Mouse (Mus musculus) embryonic facial prominence, embryonic 11.5 days (tissue): Measurements from ENCODE around the gene AB124611. TPM values are rescaled to one million over a fixed set of nuclear protein-coding genes. Genes with fewer than 3 reads are reported as not detected.
A peak's percentile ranks its signal among the peaks of the same experiment; 100 is the strongest.

ENCODE experiments used
- ATAC-seq: fragments of 200-750 bp; cut with Nextera tagmentation; replicated peaks from 2 replicates; pipeline ENCODE4 v1.8.0; 2017; ENCODE audit warnings: low read depth; ENCODE audit not compliant: insufficient number of reproducible peaks, low FRiP score, low TSS enrichment
- DNase-seq: peaks from one replicate; pipeline ENCODE4 v3.0.0-alpha.2; 2015; ENCODE audit warnings: low spot score
- H3K27ac ChIP-seq: fragments of 300-500 bp; sonication (generic); replicated peaks from 2 replicates; pipeline ENCODE4 v1.5.1; 2014; ENCODE audit warnings: mild to moderate bottlenecking, low read depth, low read length, control low read depth
- H3K27me3 ChIP-seq: fragments of 300-500 bp; sonication (generic); 2 replicates; pipeline ENCODE4 v1.6.1; 2014; ENCODE audit warnings: mild to moderate bottlenecking, low read length, moderate library complexity, mixed read lengths; ENCODE audit not compliant: control insufficient read depth, insufficient read depth
- H3K36me3 ChIP-seq: fragments of 300-500 bp; sonication (generic); replicated peaks from 2 replicates; pipeline ENCODE4 v1.6.1; 2014; ENCODE audit warnings: low read depth, mild to moderate bottlenecking, low read length, moderate library complexity, mixed read lengths; ENCODE audit not compliant: control insufficient read depth, insufficient read depth
- H3K4me1 ChIP-seq: fragments of 300-500 bp; sonication (generic); 2 replicates; pipeline ENCODE4 v1.6.1; 2014; ENCODE audit warnings: low read length, mixed read lengths; ENCODE audit not compliant: control insufficient read depth, insufficient read depth
- H3K4me2 ChIP-seq: fragments of 300-500 bp; sonication (generic); 2 replicates; pipeline ENCODE4 v1.6.1; 2014; ENCODE audit warnings: low read depth, mild to moderate bottlenecking, control low read depth, low read length, moderate library complexity
- H3K4me3 ChIP-seq: fragments of 300-500 bp; sonication (generic); 2 replicates; pipeline ENCODE4 v1.5.1; 2014; ENCODE audit warnings: low read depth, low read length, control low read depth
- H3K9ac ChIP-seq: fragments of 300-500 bp; sonication (generic); replicated peaks from 2 replicates; pipeline ENCODE4 v1.6.1; 2014; ENCODE audit warnings: mild to moderate bottlenecking, control low read depth, low read length
- H3K9me3 ChIP-seq: fragments of 300-500 bp; sonication (generic); replicated peaks from 2 replicates; pipeline ENCODE4 v1.6.1; 2016; ENCODE audit warnings: mild to moderate bottlenecking, low read length, inconsistent platforms, mixed read lengths; ENCODE audit not compliant: control insufficient read depth
- WGBS: fragments of 180-500 bp; shearing (Covaris S2); extraction: QIAGEN DNeasy Blood & Tissue Kit; methylation state at CpG from one replicate; pipeline ENCODE4 v1.1.7; 2014; 5-methylcytosine and 5-hydroxymethylcytosine counted together
- polyA plus RNA-seq: library from polyadenylated mRNA; unstranded; fragments of >200 nt; fragmentation: Nextera tagmentation; extraction: Ambion mirVana; gene quantifications from 2 replicates; pipeline ENCODE4 v1.2.1, GENCODE M21; 2014

AB124611 gene
- polyA plus RNA-seq, 1 experiment from 2014 or later: 1.00 TPM

DNA sequence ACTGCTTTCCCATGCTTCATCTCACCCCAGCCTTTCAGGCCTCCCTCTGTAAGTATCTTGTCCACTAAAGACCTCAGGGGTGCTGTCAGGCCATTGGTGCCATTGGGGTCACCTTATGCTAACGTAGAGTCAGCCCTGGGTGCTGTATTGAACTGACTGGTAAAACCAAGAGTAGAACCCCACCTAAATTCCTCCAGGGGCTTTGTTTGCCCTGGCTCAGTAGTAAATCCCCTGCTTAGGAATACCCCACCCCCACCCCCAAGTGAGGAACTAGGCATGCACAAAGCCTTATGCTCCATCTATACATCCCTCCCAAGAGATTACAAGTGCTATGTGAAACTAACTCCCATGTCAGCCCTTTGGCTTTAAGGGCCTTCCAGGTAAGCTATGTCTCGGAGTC is 31.6 kb downstream of the AB124611 start:
- H3K27ac ChIP-seq: no peak overlapping the region
- H3K4me1 ChIP-seq: no peaks in the 10 kb centered on the region
- H3K9me3 ChIP-seq: no peaks in the 10 kb centered on the region
- H3K9ac ChIP-seq: no peak overlapping the region
- 86% methylated on average over 2 of the region's 2 CpGs for WGBS
- no peaks in the 10 kb centered on the region for H3K27me3 ChIP-seq
- ATAC-seq (no peak), DNase-seq (no peak)
- no peak overlapping the region for H3K4me3 ChIP-seq
- H3K4me2 ChIP-seq: no peak overlapping the region
- H3K36me3 ChIP-seq: no peaks in the 10 kb centered on the region

DNA sequence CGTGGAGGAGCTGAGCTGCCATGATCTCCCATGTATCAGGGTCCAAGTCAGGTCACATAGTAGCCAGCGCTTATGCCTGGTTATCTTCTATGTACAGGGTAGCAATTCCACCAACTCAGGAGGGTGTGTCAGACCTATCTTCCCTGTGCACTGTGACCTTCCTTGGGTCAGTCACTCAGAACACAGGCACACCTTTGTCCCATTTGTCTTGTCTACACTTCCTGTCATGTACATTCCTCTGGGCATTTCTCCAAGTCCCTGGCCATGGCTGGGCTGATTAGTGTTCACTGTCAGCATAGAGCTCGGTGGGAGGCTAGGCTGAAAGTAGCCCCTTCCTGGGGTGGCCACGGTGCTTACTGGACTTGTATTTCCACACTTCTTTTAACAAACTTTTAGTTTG is 32.4 kb downstream of the AB124611 start:
- Histone ChIP-seq H3K4me3 (no peak overlapping the region), H3K36me3 (no peaks in the 10 kb centered on the region), H3K4me1 (no peaks in the 10 kb centered on the region), H3K9ac (no peak overlapping the region), H3K4me2 (no peak overlapping the region), H3K27me3 (no peaks in the 10 kb centered on the region), H3K27ac (no peak overlapping the region), H3K9me3 (no peaks in the 10 kb centered on the region)
- ATAC-seq (peak; percentile 22; the same call in 1 of the 2 replicates), DNase-seq (no peak)
- WGBS: 88% methylated on average over 4 of the region's 4 CpGs

DNA sequence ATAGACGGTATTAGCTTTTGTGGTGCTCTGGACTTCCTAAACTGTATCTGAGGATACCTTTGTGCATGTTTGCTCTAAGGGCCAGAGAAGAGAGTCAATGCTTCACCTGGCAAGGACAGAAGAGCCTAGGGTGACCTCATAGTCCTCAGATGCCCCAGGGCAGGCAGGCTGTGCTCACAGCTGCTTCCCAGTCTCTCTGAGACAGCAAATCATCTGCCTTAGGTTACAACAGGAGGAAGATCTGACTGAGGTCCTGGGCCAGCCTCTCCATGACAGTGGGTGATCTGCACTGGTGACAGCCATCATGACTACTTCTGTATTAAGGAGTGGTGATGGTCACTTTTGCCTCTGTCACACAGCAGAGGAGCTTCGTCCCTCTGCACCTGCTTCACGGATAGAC is 33.2 kb downstream of the AB124611 start:
- WGBS: 96% methylated on average over 3 of the region's 3 CpGs
- Histone ChIP-seq H3K27ac (no peak overlapping the region), H3K9me3 (no peaks in the 10 kb centered on the region), H3K4me2 (no peak overlapping the region), H3K9ac (no peak overlapping the region), H3K4me1 (no peaks in the 10 kb centered on the region), H3K4me3 (no peak overlapping the region), H3K27me3 (no peaks in the 10 kb centered on the region), H3K36me3 (no peaks in the 10 kb centered on the region)
- ATAC-seq: no peak
- no peak for DNase-seq

DNA sequence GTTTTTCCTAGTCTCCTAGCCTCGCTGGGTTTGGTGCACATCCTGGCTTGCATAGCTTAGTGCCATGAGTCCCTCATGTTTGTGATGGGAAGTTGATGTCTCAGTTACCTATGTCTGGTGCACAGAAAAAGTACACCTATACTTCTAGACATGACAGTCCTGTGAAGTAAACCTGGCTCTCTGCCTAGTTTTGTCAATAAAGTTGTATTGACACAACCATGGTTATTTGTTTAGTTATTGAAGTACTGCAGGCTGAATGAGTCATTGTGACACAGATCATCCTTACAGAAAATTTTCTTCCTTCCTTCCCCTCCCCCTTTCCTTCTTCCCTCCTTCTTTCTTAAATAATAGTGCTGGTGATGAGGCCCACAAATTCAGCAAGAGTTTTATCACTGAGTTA is 38.4 kb downstream of the AB124611 start:
- H3K4me3 ChIP-seq: no peak overlapping the region
- no peaks in the 10 kb centered on the region for H3K27me3 ChIP-seq
- ATAC-seq (no peak), DNase-seq (no peak)
- no peaks in the 10 kb centered on the region for H3K4me1 ChIP-seq
- H3K36me3 ChIP-seq: no peaks in the 10 kb centered on the region
- no peak overlapping the region for H3K9ac ChIP-seq
- WGBS: 82% methylated on average over 1 of the region's 1 CpGs
- H3K27ac ChIP-seq: no peak overlapping the region
- H3K4me2 ChIP-seq: no peak overlapping the region
- no peaks in the 10 kb centered on the region for H3K9me3 ChIP-seq

DNA sequence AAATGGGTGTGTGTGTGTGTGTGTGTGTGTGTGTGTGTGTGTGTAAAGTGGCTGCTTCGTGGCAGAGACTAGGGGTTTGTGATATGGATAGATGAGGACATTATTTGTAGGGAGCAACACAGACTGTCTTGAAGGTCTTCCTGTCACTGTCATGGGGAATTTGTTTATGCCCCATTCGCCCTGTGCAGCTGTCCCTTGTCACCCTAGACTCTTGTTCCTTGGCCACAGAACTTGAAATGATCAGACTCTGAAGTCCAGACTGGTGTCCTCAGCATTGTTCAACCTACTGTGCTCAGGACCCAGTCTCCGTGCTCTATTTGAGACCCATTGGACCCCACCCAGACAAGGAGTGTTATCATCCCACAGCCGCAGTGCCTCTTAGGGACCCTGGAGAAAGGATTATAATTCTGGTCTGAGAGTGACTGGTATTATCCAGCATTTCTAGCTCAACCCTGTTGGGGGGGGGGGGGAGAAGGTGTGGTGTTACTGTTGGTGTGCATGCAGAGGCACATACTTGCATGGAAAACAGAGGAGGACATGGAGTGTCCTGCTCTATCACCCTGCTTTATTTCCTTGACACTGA is 39.1 kb downstream of the AB124611 start:
- no peaks in the 10 kb centered on the region for H3K9me3 ChIP-seq
- ATAC-seq (no peak), DNase-seq (no peak)
- H3K36me3 ChIP-seq: no peaks in the 10 kb centered on the region
- H3K27me3 ChIP-seq: no peaks in the 10 kb centered on the region
- no peak overlapping the region for H3K4me2 ChIP-seq
- 90% methylated on average over 4 of the region's 4 CpGs for WGBS
- H3K9ac ChIP-seq: no peak overlapping the region
- no peak overlapping the region for H3K4me3 ChIP-seq
- H3K27ac ChIP-seq: no peak overlapping the region
- H3K4me1 ChIP-seq: no peaks in the 10 kb centered on the region

DNA sequence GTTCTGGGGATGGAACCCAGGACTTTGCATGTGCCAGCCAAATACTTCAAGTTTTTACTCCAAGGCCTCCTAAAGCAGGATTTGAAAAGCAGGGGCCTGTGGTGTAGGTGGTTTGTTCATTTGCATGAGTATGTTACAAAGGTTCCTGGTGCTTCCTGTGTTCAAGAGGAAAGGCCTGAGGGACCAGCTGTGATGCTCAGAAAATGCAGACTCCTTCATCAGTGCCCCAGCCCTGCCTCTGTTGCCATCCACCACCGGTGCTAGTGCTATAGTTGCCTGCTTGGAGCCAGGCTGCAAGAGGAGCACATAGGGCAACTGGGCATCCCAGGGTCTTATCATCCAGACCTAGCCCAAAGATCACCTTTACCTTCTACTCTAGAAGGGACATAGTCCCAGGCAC is 40.6 kb downstream of the AB124611 start:
- H3K27me3 ChIP-seq: no peaks in the 10 kb centered on the region
- no peaks in the 10 kb centered on the region for H3K9me3 ChIP-seq
- H3K4me1 ChIP-seq: no peaks in the 10 kb centered on the region
- H3K36me3 ChIP-seq: no peaks in the 10 kb centered on the region; the same call in 1 of the 2 replicates
- WGBS: 88% methylated on average over 1 of the region's 1 CpGs
- ATAC-seq (no peak), DNase-seq (no peak)
- H3K9ac ChIP-seq: no peak overlapping the region
- H3K4me2 ChIP-seq: no peak overlapping the region
- no peak overlapping the region for H3K27ac ChIP-seq
- no peak overlapping the region for H3K4me3 ChIP-seq

DNA sequence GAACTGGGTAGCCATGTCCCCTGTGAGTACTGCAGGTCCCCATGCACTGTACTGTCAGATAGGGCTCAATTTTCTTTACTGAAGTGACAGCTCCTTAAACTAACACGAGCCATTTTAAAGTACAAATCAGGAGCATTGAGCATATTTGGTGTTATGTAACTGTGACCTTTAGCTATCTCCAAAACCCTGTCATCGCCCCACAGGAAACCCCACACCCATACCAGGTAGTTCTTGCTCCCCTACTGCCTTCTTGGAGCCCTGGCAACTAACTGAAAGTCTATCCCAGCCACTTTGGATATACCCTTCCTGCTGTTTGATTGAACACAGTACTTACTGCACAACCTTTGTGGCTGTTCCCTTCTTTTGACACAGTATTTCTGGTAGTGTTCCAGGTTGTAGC is 41.1 kb downstream of the AB124611 start:
- ATAC-seq (no peak), DNase-seq (no peak)
- Histone ChIP-seq H3K27ac (no peak overlapping the region), H3K9ac (no peak overlapping the region), H3K4me1 (no peaks in the 10 kb centered on the region), H3K9me3 (no peaks in the 10 kb centered on the region), H3K4me2 (no peak overlapping the region), H3K4me3 (no peak overlapping the region), H3K27me3 (no peaks in the 10 kb centered on the region), H3K36me3 (no peaks in the 10 kb centered on the region; the same call in 1 of the 2 replicates)
- WGBS: 91% methylated on average over 2 of the region's 2 CpGs

DNA sequence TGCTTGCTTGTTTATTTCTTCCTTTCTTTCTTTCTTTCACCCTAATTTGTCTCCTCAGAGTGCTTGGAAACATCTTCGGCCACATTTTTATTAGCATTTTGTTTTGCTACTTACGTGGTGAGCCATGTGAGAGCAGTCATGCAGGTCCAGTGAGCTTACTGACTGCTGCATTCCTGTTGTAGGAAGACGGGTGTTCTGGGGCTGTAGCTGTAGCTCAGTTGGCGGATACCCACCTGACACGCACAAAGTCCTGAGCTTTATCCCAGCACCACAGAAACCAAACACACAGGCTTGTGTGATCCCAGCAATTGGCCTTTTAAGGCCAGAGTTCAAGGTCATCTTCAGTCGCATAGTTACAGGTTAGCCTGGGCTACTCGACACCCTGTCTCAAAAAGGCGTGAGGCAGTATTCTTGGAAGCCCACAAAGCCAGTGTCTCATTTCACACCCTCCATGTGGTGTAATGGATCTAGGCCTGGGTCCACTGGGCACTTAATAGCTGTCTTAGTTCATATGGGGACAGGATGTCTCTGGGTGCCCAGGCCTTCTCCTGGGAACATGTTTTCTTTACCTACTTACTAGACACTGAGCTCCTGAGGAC is 42.8 kb downstream of the AB124611 start:
- Histone ChIP-seq H3K9ac (no peak overlapping the region), H3K9me3 (no peaks in the 10 kb centered on the region), H3K4me2 (no peak overlapping the region), H3K27ac (no peak overlapping the region), H3K27me3 (no peaks in the 10 kb centered on the region), H3K36me3 (peaks cover under 1% of the 10 kb centered on the region; the same call in 1 of the 2 replicates), H3K4me1 (no peaks in the 10 kb centered on the region), H3K4me3 (no peak overlapping the region)
- no peak for ATAC-seq
- WGBS: 91% methylated on average over 8 of the region's 8 CpGs
- DNase-seq: no peak
